Mouse (Mus musculus) lung, postnatal 0 days (tissue): ENCODE data around the gene 1500015O10Rik.

Experiments used
- CTCF ChIP-seq: IDR thresholded peaks from 2 replicates; pipeline ENCODE4 v1.5.1; 2016; ENCODE audit warnings: antibody characterized with exemption, mild to moderate bottlenecking
- EP300 ChIP-seq: IDR thresholded peaks from 2 replicates; pipeline ENCODE4 v1.6.1; 2016; ENCODE audit warnings: antibody characterized with exemption, mild to moderate bottlenecking, control low read depth

GRCm38 (mm10) chr1:43737812-43738518, 7.6 kb downstream of the 1500015O10Rik start:
- TF ChIP-seq CTCF (peak; percentile 82), EP300 (no peak)
